Mouse (Mus musculus) hindbrain, embryonic 11.5 days (tissue): Measurements from ENCODE around the gene Col4a2. TPM values are rescaled to one million over a fixed set of nuclear protein-coding genes. Genes with fewer than 3 reads are reported as not detected.

ENCODE experiments used
- ATAC-seq: fragments of 200-750 bp; cut with Nextera tagmentation; 2 replicates; pipeline ENCODE4 v1.8.0; 2017; ENCODE audit warnings: mild to moderate bottlenecking, moderate TSS enrichment, moderate library complexity; ENCODE audit not compliant: low FRiP score
- DNase-seq: peaks from one replicate; pipeline ENCODE4 v3.0.0-alpha.2; 2015; ENCODE audit warnings: low spot score
- H3K27ac ChIP-seq: fragments of 300-500 bp; sonication (generic); 2 replicates; pipeline ENCODE4 v1.5.1; 2014; ENCODE audit warnings: mild to moderate bottlenecking, low read depth, low read length
- H3K27me3 ChIP-seq: fragments of 300-500 bp; sonication (generic); 2 replicates; pipeline ENCODE4 v1.6.1; 2014; ENCODE audit warnings: mild to moderate bottlenecking, low read length, moderate library complexity, mixed read lengths; ENCODE audit not compliant: control insufficient read depth, insufficient read depth
- H3K36me3 ChIP-seq: fragments of 300-500 bp; sonication (generic); 2 replicates; pipeline ENCODE4 v1.6.1; 2014; ENCODE audit warnings: mild to moderate bottlenecking, low read length, moderate library complexity, mixed read lengths; ENCODE audit not compliant: control insufficient read depth, insufficient read depth
- H3K4me1 ChIP-seq: fragments of 300-500 bp; sonication (generic); replicated peaks from 2 replicates; pipeline ENCODE4 v1.6.1; 2014; ENCODE audit warnings: low read length, mixed read lengths; ENCODE audit not compliant: control insufficient read depth, insufficient read depth
- H3K4me2 ChIP-seq: fragments of 300-500 bp; sonication (generic); replicated peaks from 2 replicates; pipeline ENCODE4 v1.6.1; 2014; ENCODE audit warnings: mild to moderate bottlenecking, low read depth, low read length
- H3K4me3 ChIP-seq: fragments of 300-500 bp; sonication (generic); 2 replicates; pipeline ENCODE4 v1.5.1; 2014; ENCODE audit warnings: low read depth, low read length
- H3K9ac ChIP-seq: fragments of 300-500 bp; sonication (generic); 2 replicates; pipeline ENCODE4 v1.6.1; 2014; ENCODE audit warnings: low read depth, low read length
- H3K9me3 ChIP-seq: fragments of 300-500 bp; sonication (generic); 2 replicates; pipeline ENCODE4 v1.6.1; 2016; ENCODE audit warnings: low read length; ENCODE audit not compliant: control insufficient read depth
- WGBS: fragments of 180-500 bp; shearing (Covaris S2); extraction: QIAGEN DNeasy Blood & Tissue Kit; methylation state at CpG from one replicate; pipeline ENCODE4 v1.1.7; 2014; 5-methylcytosine and 5-hydroxymethylcytosine counted together
- polyA plus RNA-seq: library from polyadenylated mRNA; unstranded; fragments of >200 nt; fragmentation: Nextera tagmentation; extraction: Ambion mirVana; gene quantifications from 2 replicates; pipeline ENCODE4 v1.2.1, GENCODE M21; 2014

Gene Col4a2
- polyA plus RNA-seq, 1 experiment from 2014 or later, result 29.9 TPM

DNA sequence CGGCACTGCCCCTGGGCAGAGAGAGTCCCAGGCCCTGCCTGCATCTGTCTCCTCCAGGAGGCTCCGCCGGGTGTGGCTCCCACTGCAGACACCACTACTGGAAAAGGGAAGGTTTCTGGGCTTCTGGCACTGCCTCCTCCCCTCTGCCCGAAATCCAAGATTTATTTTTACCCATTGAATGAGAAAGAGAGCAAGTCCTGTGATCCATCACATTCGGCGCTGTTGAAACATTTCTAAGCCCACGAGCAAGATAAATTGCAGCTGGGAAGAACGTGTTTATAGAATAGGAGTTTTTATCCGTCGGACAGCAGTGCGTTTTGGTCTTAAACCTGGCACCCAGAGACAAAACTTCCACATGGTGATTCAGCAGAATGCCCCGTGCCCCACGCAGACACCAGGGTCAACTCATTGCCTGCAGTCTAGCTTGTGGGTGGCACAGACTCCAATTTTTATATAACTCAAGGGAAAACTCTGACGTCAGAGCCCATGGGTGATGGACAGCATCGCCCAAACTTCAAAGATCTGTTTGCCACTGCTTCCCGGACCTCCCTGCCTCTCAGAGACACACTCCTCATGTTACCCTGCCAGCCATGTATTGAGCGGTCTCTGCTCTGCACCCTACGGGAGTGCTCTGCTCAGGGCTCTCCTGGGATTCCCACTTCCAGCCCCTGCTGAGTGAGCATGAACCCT lies 63.3 kb downstream of the Col4a2 start:
- H3K27ac ChIP-seq, result no peak overlapping the region

DNA sequence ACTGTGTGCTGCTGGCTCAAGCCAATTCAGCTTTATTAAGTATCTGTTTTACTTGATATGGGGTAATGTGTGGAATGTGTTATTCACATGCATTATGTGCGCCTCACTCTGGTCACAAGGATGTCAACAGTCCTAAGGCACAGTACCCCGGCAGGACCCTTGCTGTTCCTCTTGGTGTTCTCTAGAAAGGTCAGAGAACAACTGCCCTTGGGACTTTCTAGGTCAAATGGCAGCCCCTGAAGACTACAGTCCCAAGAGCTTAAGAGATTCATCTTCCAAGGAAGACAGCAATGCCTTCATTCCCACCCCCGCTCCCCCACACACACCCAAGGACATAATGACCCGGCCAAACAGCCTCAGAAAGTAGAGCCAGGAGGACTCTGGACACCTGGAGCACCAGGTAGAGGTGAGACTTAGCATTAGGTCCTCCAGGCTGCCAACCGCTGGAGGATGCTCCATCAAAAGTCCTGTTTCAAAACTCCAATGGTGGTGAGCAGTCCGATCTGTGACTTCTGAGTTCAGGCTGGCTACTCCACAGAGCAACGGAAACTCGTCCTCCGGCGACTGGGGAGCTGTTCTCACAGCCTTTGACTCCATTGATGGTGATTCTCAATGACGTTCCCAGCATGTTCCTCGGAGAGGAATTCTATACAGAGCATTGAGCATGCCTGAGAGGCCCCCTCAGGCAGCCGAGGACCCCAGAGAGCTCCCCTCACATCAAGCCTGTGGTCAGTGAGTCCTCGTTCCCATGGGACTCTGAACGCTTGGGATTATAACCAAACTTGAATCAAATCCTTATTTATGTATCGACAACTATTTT lies 65.0 kb downstream of the Col4a2 start:
- no peak for DNase-seq
- WGBS, result 77% methylated on average over 16 of the region's 16 CpGs
- Histone ChIP-seq H3K9me3 (no peaks in the 10 kb centered on the region), H3K4me1 (peaks cover 4% of the 10 kb centered on the region), H3K9ac (no peak overlapping the region), H3K27ac (no peak overlapping the region), H3K4me3 (no peak overlapping the region), H3K27me3 (no peaks in the 10 kb centered on the region), H3K4me2 (no peak overlapping the region), H3K36me3 (no peaks in the 10 kb centered on the region)
- no peak for ATAC-seq

More for the DNA sequence above, 63.3 kb downstream of the Col4a2 start:
- Histone ChIP-seq H3K36me3 (no peaks in the 10 kb centered on the region), H3K4me3 (no peak overlapping the region), H3K4me2 (no peak overlapping the region), H3K9ac (no peak overlapping the region), H3K4me1 (no peaks in the 10 kb centered on the region), H3K9me3 (no peaks in the 10 kb centered on the region), H3K27me3 (no peaks in the 10 kb centered on the region)
- DNase-seq, result no peak
- ATAC-seq, result no peak
- WGBS, result 74% methylated on average over 18 of the region's 18 CpGs

DNA sequence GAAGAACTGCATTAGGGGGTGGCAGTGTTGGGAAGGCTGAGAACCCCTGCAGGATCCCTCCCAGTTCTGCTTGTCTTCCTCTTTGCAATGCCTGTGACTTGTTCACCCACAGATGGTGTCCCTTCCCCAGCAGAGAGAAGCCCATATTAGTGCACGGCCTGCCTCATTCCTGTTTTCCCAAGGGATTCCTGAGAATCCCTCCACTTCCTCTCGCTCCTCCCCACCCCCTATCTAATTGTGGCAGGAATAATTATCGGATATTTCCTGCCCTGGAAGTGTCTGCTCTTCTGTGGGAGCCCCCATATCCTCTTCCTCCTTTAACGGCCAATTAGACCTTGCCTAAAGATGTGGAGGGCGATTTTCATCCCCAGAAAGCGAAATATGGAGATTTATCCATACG lies 67.0 kb downstream of the Col4a2 start:
- peaks cover 4% of the 10 kb centered on the region for H3K4me1 ChIP-seq
- no peaks in the 10 kb centered on the region for H3K27me3 ChIP-seq
- H3K9ac ChIP-seq, result no peak overlapping the region
- no peak for ATAC-seq
- DNase-seq, result no peak
- no peak overlapping the region for H3K27ac ChIP-seq
- H3K4me3 ChIP-seq, result no peak overlapping the region
- WGBS, result 81% methylated on average over 7 of the region's 7 CpGs
- H3K4me2 ChIP-seq, result no peak overlapping the region
- no peaks in the 10 kb centered on the region for H3K36me3 ChIP-seq
- H3K9me3 ChIP-seq, result no peaks in the 10 kb centered on the region

DNA sequence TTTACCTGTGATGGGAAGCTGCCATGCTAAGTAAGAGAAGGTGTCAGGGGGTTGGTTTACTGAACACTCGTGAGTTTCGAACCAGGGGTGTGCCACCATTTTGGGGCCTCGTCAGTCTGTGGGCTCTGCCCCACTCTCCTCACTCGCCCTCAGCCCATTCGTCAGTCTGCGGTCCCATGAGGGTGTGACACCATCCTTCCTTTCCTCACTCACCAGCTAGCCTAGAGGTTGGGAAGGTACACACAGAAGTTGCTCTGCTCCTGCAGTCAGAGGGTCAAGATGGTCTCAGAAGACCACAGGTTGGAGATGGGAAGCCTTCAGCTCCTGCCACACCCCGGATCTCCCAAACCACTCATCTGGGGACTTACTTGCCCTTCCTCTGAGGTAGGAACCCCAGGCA lies 68.9 kb downstream of the Col4a2 start:
- Histone ChIP-seq H3K27ac (no peak overlapping the region), H3K4me1 (peaks cover 4% of the 10 kb centered on the region), H3K9me3 (no peaks in the 10 kb centered on the region), H3K27me3 (no peaks in the 10 kb centered on the region), H3K9ac (no peak overlapping the region), H3K36me3 (no peaks in the 10 kb centered on the region), H3K4me3 (no peak overlapping the region), H3K4me2 (no peak overlapping the region)
- ATAC-seq, result no peak
- WGBS, result 91% methylated on average over 7 of the region's 7 CpGs
- DNase-seq, result no peak

DNA sequence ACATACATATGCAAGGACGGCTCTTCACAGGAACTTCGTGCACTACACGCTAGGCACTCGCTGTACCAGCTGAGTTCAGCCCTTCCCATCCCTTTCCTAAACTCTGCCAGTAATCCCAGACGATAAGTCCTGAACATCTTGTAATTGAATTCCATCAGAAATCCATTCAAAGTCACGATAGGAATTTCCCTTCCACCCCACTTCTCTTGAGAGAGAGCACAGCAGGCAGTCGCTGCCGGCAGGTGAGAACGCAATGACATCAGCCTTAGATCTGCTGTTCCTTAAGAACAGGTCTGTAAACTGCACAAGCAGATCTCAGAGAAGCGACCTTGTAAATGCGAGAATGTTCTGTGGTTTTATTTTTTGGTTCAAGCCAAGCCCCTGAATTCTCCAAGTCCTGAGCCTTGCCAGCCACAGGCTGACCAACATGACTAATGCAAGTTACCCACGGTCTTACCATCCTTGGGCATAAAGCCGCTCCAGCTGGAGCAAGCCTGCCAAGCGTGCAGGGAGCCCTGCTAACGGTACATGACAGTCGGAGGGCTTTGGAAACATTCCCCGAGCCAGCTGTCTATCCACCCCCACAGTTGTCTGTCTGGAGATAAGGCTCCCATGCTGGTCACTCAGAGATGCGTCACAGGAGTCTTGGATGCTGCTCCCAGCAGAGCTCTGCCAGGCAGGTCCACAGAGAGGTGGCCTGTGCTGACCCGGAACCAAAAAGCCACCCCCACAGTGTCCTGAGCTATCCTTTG lies 69.6 kb downstream of the Col4a2 start:
- DNase-seq (no peak), ATAC-seq (no peak)
- H3K4me2 ChIP-seq, result no peak overlapping the region
- H3K9me3 ChIP-seq, result no peaks in the 10 kb centered on the region
- no peak overlapping the region for H3K27ac ChIP-seq
- no peak overlapping the region for H3K4me3 ChIP-seq
- no peak overlapping the region for H3K9ac ChIP-seq
- H3K27me3 ChIP-seq, result no peaks in the 10 kb centered on the region
- no peaks in the 10 kb centered on the region for H3K36me3 ChIP-seq
- 47% methylated on average over 19 of the region's 19 CpGs for WGBS
- peaks cover 4% of the 10 kb centered on the region for H3K4me1 ChIP-seq

DNA sequence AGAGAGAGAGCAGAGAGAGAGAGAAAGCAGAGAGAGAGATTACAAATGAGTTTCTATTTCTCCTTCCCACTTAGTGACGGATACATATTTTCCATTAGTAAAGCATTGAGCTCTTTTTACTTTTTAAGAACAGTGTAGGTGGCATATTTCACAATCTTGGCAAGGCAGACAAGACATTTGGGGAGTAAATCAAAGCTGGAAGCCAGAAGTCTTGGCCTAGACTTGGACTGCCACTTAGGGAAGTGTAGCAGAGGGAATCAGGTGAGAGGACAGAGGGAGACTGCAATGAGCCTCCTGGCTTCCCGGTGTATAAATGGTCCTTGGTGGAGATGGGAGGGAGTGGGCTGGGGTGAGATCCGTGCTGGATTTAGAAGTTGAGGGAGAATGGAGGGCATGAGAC lies 70.3 kb downstream of the Col4a2 start:
- Histone ChIP-seq H3K9me3 (no peaks in the 10 kb centered on the region), H3K4me1 (peaks cover 4% of the 10 kb centered on the region)
- 65% methylated on average over 3 of the region's 3 CpGs for WGBS

DNA sequence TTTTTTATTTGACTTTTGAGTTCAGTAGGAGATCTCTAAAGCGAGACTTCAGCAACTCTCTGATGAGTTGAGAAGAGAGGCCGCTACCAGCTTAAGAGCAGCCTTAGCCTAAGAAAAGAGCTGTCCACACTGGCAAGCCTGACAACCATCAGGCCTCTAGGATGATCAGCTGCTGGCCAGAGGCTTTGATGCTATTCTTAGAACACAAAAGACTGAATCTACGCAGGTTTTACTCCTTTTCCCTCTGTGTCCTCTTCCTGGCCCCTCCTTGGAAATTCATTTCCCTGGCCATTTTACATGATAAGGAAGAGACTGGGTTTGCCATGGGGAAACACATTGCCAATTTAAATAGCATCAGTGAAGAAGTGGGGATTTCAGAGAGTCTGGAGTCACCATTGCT lies 70.8 kb downstream of the Col4a2 start:
- Histone ChIP-seq H3K27me3 (no peaks in the 10 kb centered on the region), H3K9ac (no peak overlapping the region), H3K4me3 (no peak overlapping the region), H3K9me3 (no peaks in the 10 kb centered on the region), H3K4me2 (no peak overlapping the region), H3K36me3 (no peaks in the 10 kb centered on the region), H3K27ac (no peak overlapping the region), H3K4me1 (peaks cover 4% of the 10 kb centered on the region)
- WGBS, result 69% methylated on average over 3 of the region's 3 CpGs
- DNase-seq, result no peak
- no peak for ATAC-seq

More for the DNA sequence above, 70.3 kb downstream of the Col4a2 start:
- DNase-seq (no peak), ATAC-seq (no peak)
- H3K4me2 ChIP-seq, result no peak overlapping the region
- H3K27ac ChIP-seq, result no peak overlapping the region
- no peak overlapping the region for H3K9ac ChIP-seq
- H3K4me3 ChIP-seq, result no peak overlapping the region
- H3K36me3 ChIP-seq, result no peaks in the 10 kb centered on the region
- no peaks in the 10 kb centered on the region for H3K27me3 ChIP-seq

DNA sequence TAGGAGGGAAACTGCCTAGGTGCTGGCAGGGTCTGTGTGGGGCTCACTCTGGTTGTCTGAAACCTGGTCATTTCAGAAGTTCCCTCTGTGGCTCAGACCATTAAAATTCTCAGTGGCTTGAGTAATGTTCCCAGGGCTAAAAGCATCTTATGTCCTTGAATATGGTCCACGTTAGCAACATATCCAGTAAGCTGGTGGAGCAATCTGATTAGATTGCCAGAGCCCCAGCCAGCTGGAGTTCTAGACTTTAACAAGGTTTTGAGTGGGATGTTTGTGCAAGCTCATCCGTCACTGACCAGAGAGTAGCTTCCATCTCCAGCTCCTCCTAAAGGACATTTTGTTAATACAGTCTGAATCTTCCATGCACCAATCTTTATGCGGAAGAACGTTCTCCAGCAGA lies 72.2 kb downstream of the Col4a2 start:
- no peak overlapping the region for H3K4me2 ChIP-seq
- H3K9ac ChIP-seq, result no peak overlapping the region
- ATAC-seq, result no peak
- H3K9me3 ChIP-seq, result no peaks in the 10 kb centered on the region
- H3K27me3 ChIP-seq, result no peaks in the 10 kb centered on the region
- H3K27ac ChIP-seq, result no peak overlapping the region
- no peaks in the 10 kb centered on the region for H3K36me3 ChIP-seq
- H3K4me3 ChIP-seq, result no peak overlapping the region
- WGBS, result 81% methylated on average over 4 of the region's 4 CpGs
- DNase-seq, result no peak
- peaks cover 4% of the 10 kb centered on the region for H3K4me1 ChIP-seq
